Comparison of ENCODE assay signal across 27 mouse cellular contexts in the genomic region with DNA sequence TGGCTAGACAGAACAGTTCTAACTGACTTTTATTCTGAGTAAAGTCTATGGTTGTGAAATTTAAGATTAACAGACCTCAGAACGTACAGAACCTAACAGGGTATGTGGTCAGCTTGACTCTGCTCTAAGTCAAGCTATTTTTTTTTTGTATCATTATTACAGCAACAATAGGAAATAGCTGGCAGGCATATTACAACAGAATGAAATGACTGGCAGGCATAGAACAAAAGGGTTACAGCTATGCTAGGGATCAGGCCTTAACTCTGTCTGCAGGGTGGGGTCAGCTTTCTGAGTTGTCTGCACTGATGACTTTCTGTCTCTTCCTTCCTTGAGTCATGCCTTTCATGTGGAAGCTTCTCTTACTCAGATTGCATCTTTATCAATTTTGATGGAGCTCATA.
"Had no signal": no experiment of that assay in that cellular context is flagged by ENCODE, and none has a peak within 500 bp of the region (broad histone marks: within the 10 kb centered on the region; RNA-seq: fewer than 3 reads in every experiment).

No protein-coding gene starts in this region.

- H3K27me3 ChIP-seq: heart, embryonic 13.5 days; heart, embryonic 15.5 days; hindbrain, embryonic 13.5 days; hindbrain, embryonic 15.5 days; kidney, embryonic 15.5 days; limb, embryonic 12.5 days; liver, embryonic 12.5 days had no signal

- H3K9ac ChIP-seq: heart, embryonic 13.5 days; heart, embryonic 15.5 days; hindbrain, embryonic 13.5 days; hindbrain, embryonic 15.5 days; kidney, embryonic 15.5 days; limb, embryonic 12.5 days; liver, embryonic 12.5 days; liver, embryonic 14.5 days had no signal

- H3K4me2 ChIP-seq: heart, embryonic 11.5 days; heart, embryonic 13.5 days; heart, embryonic 15.5 days; hindbrain, embryonic 13.5 days; hindbrain, embryonic 15.5 days; kidney, embryonic 15.5 days; limb, embryonic 12.5 days; liver, embryonic 12.5 days had no signal

- H3K4me1 ChIP-seq: heart, embryonic 15.5 days; hindbrain, embryonic 13.5 days; hindbrain, embryonic 15.5 days; kidney, embryonic 15.5 days; limb, embryonic 12.5 days; liver, embryonic 12.5 days had no signal

- H3K4me3 ChIP-seq: gastrocnemius, adult 2 months; heart, embryonic 13.5 days; heart, embryonic 15.5 days; hindbrain, embryonic 13.5 days; hindbrain, embryonic 15.5 days; kidney, embryonic 15.5 days; left cerebral cortex, adult 2 months; limb, embryonic 10.5 days; limb, embryonic 12.5 days; liver, embryonic 12.5 days had no signal

- DNase-seq: gastrocnemius, adult 2 months; gastrocnemius, postnatal 10 days; gastrocnemius, postnatal 25 days; heart, adult 18-20 months; heart, postnatal 14 days; heart, postnatal 36 days; kidney, adult 11 months; kidney, adult 2 months; kidney, adult 9 months; kidney, postnatal 14 days; kidney, postnatal 36 days; layer of hippocampus, adult 9-11 months; liver had no signal

- H3K27ac ChIP-seq: gastrocnemius, adult 2 months; heart, embryonic 13.5 days; heart, embryonic 15.5 days; hindbrain, embryonic 13.5 days; hindbrain, embryonic 15.5 days; hindbrain, postnatal 0 days; kidney, embryonic 15.5 days; kidney, postnatal 0 days; left cerebral cortex, adult 2 months; limb, embryonic 10.5 days; limb, embryonic 12.5 days; liver, embryonic 12.5 days; liver, embryonic 14.5 days had no signal

- H3K36me3 ChIP-seq: heart, embryonic 13.5 days; heart, embryonic 15.5 days; hindbrain, embryonic 13.5 days; hindbrain, embryonic 15.5 days; kidney, embryonic 15.5 days; limb, embryonic 10.5 days; limb, embryonic 12.5 days; liver, embryonic 12.5 days had no signal

- ATAC-seq: hindbrain, postnatal 0 days; intestine, embryonic 16.5 days; liver, embryonic 12.5 days had no signal

- H3K9me3 ChIP-seq: heart, embryonic 15.5 days; hindbrain, embryonic 13.5 days; hindbrain, embryonic 15.5 days; kidney, embryonic 15.5 days; limb, embryonic 10.5 days; limb, embryonic 12.5 days; liver, embryonic 12.5 days had no signal
